In genomic region chr11:56026854-56027253, GRCm38 (mm10) we compare ENCODE assay signal across 32 mouse cellular contexts. TPM values are rescaled to one million over a fixed set of nuclear protein-coding genes. Genes with fewer than 3 reads are reported as not detected.
DNase-seq lines count a peak whose midpoint lies in the region; ATAC-seq and TF ChIP-seq lines count a peak whose summit lies in the region.
"Had no signal": no experiment of that assay in that cellular context is flagged by ENCODE, and none has a peak within 500 bp of the region (broad histone marks: within the 10 kb centered on the region; RNA-seq: fewer than 3 reads in every experiment).

No protein-coding gene starts in this region.

- WGBS in hindbrain, postnatal 0 days, result 85% methylated on average over 10 of the region's 10 CpGs
- WGBS in hindbrain, embryonic 10.5 days, result 82% methylated on average over 10 of the region's 10 CpGs
- 84% methylated on average over 10 of the region's 10 CpGs for WGBS in midbrain, postnatal 0 days
- WGBS in midbrain, embryonic 16.5 days, result 88% methylated on average over 10 of the region's 10 CpGs

- peaks cover 4% of the 10 kb centered on the region; the same call in 1 of the 2 replicates for H3K4me1 ChIP-seq in hindbrain, postnatal 0 days (ENCODE audit: insufficient read depth, low read length)
- no peaks in the 10 kb centered on the region for H3K4me1 ChIP-seq in hindbrain, embryonic 10.5 days (replicated peaks)
- H3K4me1 ChIP-seq in midbrain, postnatal 0 days (ENCODE audit: insufficient read depth, low read length), result no peaks in the 10 kb centered on the region
- H3K4me1 ChIP-seq in midbrain, embryonic 16.5 days (ENCODE audit: control insufficient read depth, insufficient read depth, low read length), result no peaks in the 10 kb centered on the region
- H3K4me1 ChIP-seq: embryonic facial prominence, embryonic 12.5 days; kidney, embryonic 15.5 days; limb, embryonic 12.5 days; liver, embryonic 12.5 days; megakaryocyte, embryonic 14.5 days; midbrain, embryonic 12.5 days had no signal

- H3K4me3 ChIP-seq in hindbrain, postnatal 0 days (ENCODE audit: low read length), result no peak overlapping the region
- H3K4me3 ChIP-seq in hindbrain, embryonic 10.5 days, result no peak overlapping the region
- no peak overlapping the region for H3K4me3 ChIP-seq in midbrain, postnatal 0 days (ENCODE audit: low read depth, low read length)
- no peak overlapping the region for H3K4me3 ChIP-seq in midbrain, embryonic 16.5 days (ENCODE audit: low read depth, low read length)
- H3K4me3 ChIP-seq: embryonic facial prominence, embryonic 12.5 days; gastrocnemius, adult 2 months; heart, adult 2 months; hindbrain, embryonic 13.5 days; kidney, embryonic 15.5 days; limb, embryonic 12.5 days; liver, embryonic 12.5 days; megakaryocyte, embryonic 14.5 days; midbrain, embryonic 12.5 days had no signal

- H3K27ac ChIP-seq in hindbrain, postnatal 0 days, result no peak overlapping the region
- no peak overlapping the region for H3K27ac ChIP-seq in hindbrain, embryonic 10.5 days
- H3K27ac ChIP-seq in midbrain, postnatal 0 days (ENCODE audit: low read depth, low read length), result no peak overlapping the region
- H3K27ac ChIP-seq in midbrain, embryonic 16.5 days (ENCODE audit: low read length), result no peak overlapping the region
- H3K27ac ChIP-seq: embryonic facial prominence, embryonic 12.5 days; heart, adult 2 months; hindbrain, embryonic 13.5 days; kidney, embryonic 15.5 days; limb, embryonic 12.5 days; liver, embryonic 12.5 days; midbrain, embryonic 12.5 days had no signal

- TF ChIP-seq CTCF in hindbrain, postnatal 0 days (IDR thresholded peaks at IDR 0.05; ENCODE audit: low read depth), result peak; percentile 35
- TF ChIP-seq CTCF in midbrain, postnatal 0 days (IDR thresholded peaks at IDR 0.05), result peak; percentile 20; the same call in 1 of the 2 replicates

- no peaks in the 10 kb centered on the region for H3K9me3 ChIP-seq in hindbrain, postnatal 0 days (ENCODE audit: low read length)
- no peaks in the 10 kb centered on the region for H3K9me3 ChIP-seq in hindbrain, embryonic 10.5 days
- no peaks in the 10 kb centered on the region for H3K9me3 ChIP-seq in midbrain, postnatal 0 days (ENCODE audit: low read length)
- no peaks in the 10 kb centered on the region for H3K9me3 ChIP-seq in midbrain, embryonic 16.5 days (replicated peaks; ENCODE audit: control insufficient read depth, low read length, poor library complexity, severe bottlenecking)
- H3K9me3 ChIP-seq: embryonic facial prominence, embryonic 12.5 days; hindbrain, embryonic 13.5 days; kidney, embryonic 15.5 days; limb, embryonic 12.5 days; liver, embryonic 12.5 days; megakaryocyte, embryonic 14.5 days; midbrain, embryonic 12.5 days had no signal

- peak; percentile 5 to 9 for DNase-seq in cerebellum, postnatal 14 days
- DNase-seq in cerebellum, postnatal 36 days, result no peak
- no peak for DNase-seq in hindbrain, postnatal 0 days (ENCODE audit: low spot score)
- no peak for DNase-seq in hindbrain, embryonic 10.5 days (ENCODE audit: low spot score)
- DNase-seq in midbrain, postnatal 0 days (ENCODE audit: low spot score), result no peak
- no peak for DNase-seq in right cerebral cortex, adult 18-20 months
- DNase-seq: adrenal gland, adult 8-10 months; cerebellum, adult 11 months; embryo, embryonic 11 days; gastrocnemius, adult 2 months; gastrocnemius, postnatal 36 days; heart, adult 2 months; kidney, adult 18-20 months; liver, postnatal 0 days; lung, postnatal 36 days; thymus, postnatal 4 days had no signal

- no peak for ATAC-seq in hindbrain, postnatal 0 days
- no peak for ATAC-seq in midbrain, postnatal 0 days (ENCODE audit: low FRiP score)
- ATAC-seq in midbrain, embryonic 16.5 days, result no peak
- ATAC-seq: liver, embryonic 12.5 days; liver, postnatal 0 days had no signal

- H3K27me3 ChIP-seq in hindbrain, postnatal 0 days (ENCODE audit: insufficient read depth, low read length), result no peaks in the 10 kb centered on the region
- H3K27me3 ChIP-seq in hindbrain, embryonic 10.5 days (ENCODE audit: insufficient read depth, poor library complexity, severe bottlenecking), result no peaks in the 10 kb centered on the region
- H3K27me3 ChIP-seq in midbrain, postnatal 0 days (ENCODE audit: insufficient read depth, low read length), result no peaks in the 10 kb centered on the region
- no peaks in the 10 kb centered on the region for H3K27me3 ChIP-seq in midbrain, embryonic 16.5 days (ENCODE audit: control insufficient read depth, insufficient read depth, low read depth, low read length)
- H3K27me3 ChIP-seq: embryonic facial prominence, embryonic 12.5 days; hindbrain, embryonic 13.5 days; kidney, embryonic 15.5 days; limb, embryonic 12.5 days; liver, embryonic 12.5 days; megakaryocyte, embryonic 14.5 days; midbrain, embryonic 12.5 days had no signal

- H3K9ac ChIP-seq in hindbrain, postnatal 0 days (replicated peaks; ENCODE audit: low read length), result no peak overlapping the region
- H3K9ac ChIP-seq in midbrain, postnatal 0 days (replicated peaks; ENCODE audit: low read length, poor library complexity, severe bottlenecking), result no peak overlapping the region
- H3K9ac ChIP-seq in midbrain, embryonic 16.5 days (ENCODE audit: low read depth, low read length), result no peak overlapping the region
- H3K9ac ChIP-seq: embryonic facial prominence, embryonic 12.5 days; hindbrain, embryonic 13.5 days; kidney, embryonic 15.5 days; limb, embryonic 12.5 days; liver, embryonic 12.5 days; liver, postnatal 0 days; midbrain, embryonic 12.5 days had no signal

- no peaks in the 10 kb centered on the region for H3K36me3 ChIP-seq in hindbrain, postnatal 0 days (ENCODE audit: insufficient read depth, low read length)
- H3K36me3 ChIP-seq in hindbrain, embryonic 10.5 days, result no peaks in the 10 kb centered on the region
- no peaks in the 10 kb centered on the region for H3K36me3 ChIP-seq in midbrain, postnatal 0 days (ENCODE audit: insufficient read depth, low read length)
- no peaks in the 10 kb centered on the region for H3K36me3 ChIP-seq in midbrain, embryonic 16.5 days (ENCODE audit: control insufficient read depth, insufficient read depth, low read length)
- H3K36me3 ChIP-seq: embryonic facial prominence, embryonic 12.5 days; hindbrain, embryonic 13.5 days; kidney, embryonic 15.5 days; limb, embryonic 12.5 days; liver, embryonic 12.5 days; midbrain, embryonic 12.5 days had no signal

- no peak overlapping the region for H3K4me2 ChIP-seq in hindbrain, postnatal 0 days (ENCODE audit: low read depth, low read length)
- no peak overlapping the region for H3K4me2 ChIP-seq in midbrain, postnatal 0 days (ENCODE audit: low read depth, low read length, poor library complexity, severe bottlenecking)
- no peak overlapping the region for H3K4me2 ChIP-seq in midbrain, embryonic 16.5 days (ENCODE audit: low read length)
- H3K4me2 ChIP-seq: embryonic facial prominence, embryonic 12.5 days; hindbrain, embryonic 13.5 days; kidney, embryonic 15.5 days; limb, embryonic 12.5 days; liver, embryonic 12.5 days; midbrain, embryonic 12.5 days had no signal

RNA-seq across cellular contexts. Expression of gene Nmur2, which starts 14.0 kb away (rescaled TPM):
- total RNA-seq in hindbrain, postnatal 0 days (2014; rRNA removed), result 0.25 and 0.47 TPM in 2 replicates
- polyA plus RNA-seq in hindbrain, postnatal 0 days (2015; fragmentation: Nextera tagmentation; extraction: Ambion mirVana), result 0.37 and 0.44 TPM in 2 replicates
- polyA plus RNA-seq in hindbrain, embryonic 10.5 days (2016; fragmentation: Nextera tagmentation; extraction: Ambion mirVana), result 0.05 TPM in 1 of 2 replicates, not detected in the other
- total RNA-seq in midbrain, postnatal 0 days (2014; rRNA removed), result 0.09 and 0.22 TPM in 2 replicates
- 0.27 and 0.57 TPM in 2 replicates for polyA plus RNA-seq in midbrain, postnatal 0 days (2015; fragmentation: Nextera tagmentation; extraction: Ambion mirVana)
- polyA plus RNA-seq in midbrain, embryonic 16.5 days (2015; fragmentation: Nextera tagmentation; extraction: Ambion mirVana), result 0.27 and 0.41 TPM in 2 replicates
- total RNA-seq: adrenal gland, adult 8-10 months; gastrocnemius, adult 2 months; gastrocnemius, postnatal 36 days; heart, adult 2 months; heart, postnatal 25 days; layer of hippocampus, adult 18-20 months; layer of hippocampus, postnatal 36 days; left cerebral cortex, postnatal 10 days; monocyte, adult 5-6 weeks had no signal
- polyA plus RNA-seq: heart, adult 2 months; heart, embryonic 14.5 days; limb, embryonic 12.5 days; liver, postnatal 0 days; lung, embryonic 16.5 days; testis, adult 2 months had no signal

Comparison
In these comparisons a context has a peak if more than half of its experiments do, and no peak if none do; other contexts are left out.
1. DNase-seq: peak in cerebellum, postnatal 14 days (2 of 2); none in cerebellum, postnatal 36 days (0 of 2), hindbrain, postnatal 0 days (single experiment), hindbrain, embryonic 10.5 days (single experiment), midbrain, postnatal 0 days (single experiment) and right cerebral cortex, adult 18-20 months (single experiment).